Mouse (Mus musculus): ENCODE results near the gene Grap. TPM values are rescaled to one million over a fixed set of nuclear protein-coding genes. Genes with fewer than 3 reads are reported as not detected.

Grap gene
- polyA plus RNA-seq, 1 experiment = 119 TPM

GRCm38 (mm10) chr11:61675332-61675731 is 22.3 kb downstream of the Grap start:
- TF ChIP-seq POLR2A (IDR thresholded peaks at IDR 0.05; ENCODE audit: control insufficient read depth, extremely low read depth, insufficient read depth, low read length, poor library complexity) (no peak), CTCF (IDR thresholded peaks at IDR 0.05; ENCODE audit: borderline replicate concordance, control insufficient read depth, extremely low read depth, insufficient read depth, low read length, poor library complexity) (no peak)
- DNase-seq = no peak
- H3K4me1 ChIP-seq (replicated peaks; ENCODE audit: control insufficient read depth, insufficient read depth, low read length) = peaks cover 14% of the 10 kb centered on the region; the same call in 1 of the 2 replicates
- H3K27me3 ChIP-seq (ENCODE audit: control insufficient read depth, insufficient read depth, low read length) = no peaks in the 10 kb centered on the region
- no peak overlapping the region for H3K4me3 ChIP-seq (ENCODE audit: control insufficient read depth, insufficient read depth, low read length)
- no peak overlapping the region for H3K27ac ChIP-seq (ENCODE audit: control insufficient read depth, insufficient read depth, low read length)
- 83% methylated on average over 2 of the region's 2 CpGs for WGBS
- H3K36me3 ChIP-seq (ENCODE audit: control insufficient read depth, insufficient read depth, low read length) = peaks cover 17% of the 10 kb centered on the region

GRCm38 (mm10) chr11:61676216-61676854 is 23.3 kb downstream of the Grap start:
- H3K36me3 ChIP-seq (ENCODE audit: control insufficient read depth, insufficient read depth, low read length) = peaks cover 9% of the 10 kb centered on the region
- H3K27ac ChIP-seq (ENCODE audit: control insufficient read depth, insufficient read depth, low read length) = no peak overlapping the region
- no peak for DNase-seq
- peaks cover 11% of the 10 kb centered on the region; the same call in 1 of the 2 replicates for H3K4me1 ChIP-seq (replicated peaks; ENCODE audit: control insufficient read depth, insufficient read depth, low read length)
- WGBS = 86% methylated on average over 7 of the region's 7 CpGs
- no peak for TF ChIP-seq CTCF (IDR thresholded peaks at IDR 0.05; ENCODE audit: borderline replicate concordance, control insufficient read depth, extremely low read depth, insufficient read depth, low read length, poor library complexity)
- no peak for TF ChIP-seq POLR2A (IDR thresholded peaks at IDR 0.05; ENCODE audit: control insufficient read depth, extremely low read depth, insufficient read depth, low read length, poor library complexity)
- H3K27me3 ChIP-seq (ENCODE audit: control insufficient read depth, insufficient read depth, low read length) = no peaks in the 10 kb centered on the region
- no peak overlapping the region for H3K4me3 ChIP-seq (ENCODE audit: control insufficient read depth, insufficient read depth, low read length)

- H3K4me3 ChIP-seq (ENCODE audit: control insufficient read depth, insufficient read depth, low read length) = no peak overlapping the region
- no peaks in the 10 kb centered on the region for H3K36me3 ChIP-seq (ENCODE audit: control insufficient read depth, insufficient read depth, low read length)
- 90% methylated on average over 4 of the region's 4 CpGs for WGBS
- no peaks in the 10 kb centered on the region for H3K27me3 ChIP-seq (ENCODE audit: control insufficient read depth, insufficient read depth, low read length)
- H3K4me1 ChIP-seq (replicated peaks; ENCODE audit: control insufficient read depth, insufficient read depth, low read length) = peaks cover 11% of the 10 kb centered on the region; the same call in 1 of the 2 replicates
- no peak for TF ChIP-seq CTCF (IDR thresholded peaks at IDR 0.05; ENCODE audit: borderline replicate concordance, control insufficient read depth, extremely low read depth, insufficient read depth, low read length, poor library complexity)
- no peak for TF ChIP-seq POLR2A (IDR thresholded peaks at IDR 0.05; ENCODE audit: control insufficient read depth, extremely low read depth, insufficient read depth, low read length, poor library complexity)
- no peak overlapping the region for H3K27ac ChIP-seq (ENCODE audit: control insufficient read depth, insufficient read depth, low read length)
- DNase-seq = no peak
These were observed 24.6 kb downstream of the Grap start for GRCm38 (mm10) chr11:61677709-61678108.

- DNase-seq = no peak
- WGBS = 85% methylated on average over 4 of the region's 4 CpGs
- H3K4me3 ChIP-seq (ENCODE audit: control insufficient read depth, insufficient read depth, low read length) = no peak overlapping the region
These were observed 26.2 kb downstream of the Grap start for GRCm38 (mm10) chr11:61679091-61679866.

GRCm38 (mm10) chr11:61683907-61684731 is 31.1 kb downstream of the Grap start, which contains the start of gene Fam83g:
TSS of gene Fam83g (plus strand) at chr11:61684091.
- Histone ChIP-seq H3K4me1 (replicated peaks; ENCODE audit: control insufficient read depth, insufficient read depth, low read length) (peaks cover 23% of the 10 kb centered on the region), H3K36me3 (ENCODE audit: control insufficient read depth, insufficient read depth, low read length) (no peaks in the 10 kb centered on the region), H3K27ac (ENCODE audit: control insufficient read depth, insufficient read depth, low read length) (no peak within 1 kb of the TSS), H3K4me3 (ENCODE audit: control insufficient read depth, insufficient read depth, low read length) (peak within 1 kb of the TSS; percentile 78), H3K27me3 (ENCODE audit: control insufficient read depth, insufficient read depth, low read length) (no peaks in the 10 kb centered on the region)
- TF ChIP-seq CTCF (IDR thresholded peaks at IDR 0.05; ENCODE audit: borderline replicate concordance, control insufficient read depth, extremely low read depth, insufficient read depth, low read length, poor library complexity) = no peak
- no peak for TF ChIP-seq POLR2A (IDR thresholded peaks at IDR 0.05; ENCODE audit: control insufficient read depth, extremely low read depth, insufficient read depth, low read length, poor library complexity)
- peak; percentile 63 for DNase-seq
- 8% methylated on average over 76 of the region's 76 CpGs for WGBS

More at GRCm38 (mm10) chr11:61679091-61679866, 26.2 kb downstream of the Grap start:
- Histone ChIP-seq H3K36me3 (ENCODE audit: control insufficient read depth, insufficient read depth, low read length) (no peaks in the 10 kb centered on the region), H3K27me3 (ENCODE audit: control insufficient read depth, insufficient read depth, low read length) (no peaks in the 10 kb centered on the region), H3K4me1 (replicated peaks; ENCODE audit: control insufficient read depth, insufficient read depth, low read length) (peaks cover 25% of the 10 kb centered on the region), H3K27ac (ENCODE audit: control insufficient read depth, insufficient read depth, low read length) (no peak overlapping the region)
- TF ChIP-seq POLR2A (IDR thresholded peaks at IDR 0.05; ENCODE audit: control insufficient read depth, extremely low read depth, insufficient read depth, low read length, poor library complexity) (no peak), CTCF (IDR thresholded peaks at IDR 0.05; ENCODE audit: borderline replicate concordance, control insufficient read depth, extremely low read depth, insufficient read depth, low read length, poor library complexity) (no peak)
